Mouse (Mus musculus): ENCODE measurements around the gene Dcaf11. TPM values are rescaled to one million over a fixed set of nuclear protein-coding genes. Genes with fewer than 3 reads are reported as not detected.

Dcaf11 gene
- 83.2 TPM for total RNA-seq (2023)

DNA sequence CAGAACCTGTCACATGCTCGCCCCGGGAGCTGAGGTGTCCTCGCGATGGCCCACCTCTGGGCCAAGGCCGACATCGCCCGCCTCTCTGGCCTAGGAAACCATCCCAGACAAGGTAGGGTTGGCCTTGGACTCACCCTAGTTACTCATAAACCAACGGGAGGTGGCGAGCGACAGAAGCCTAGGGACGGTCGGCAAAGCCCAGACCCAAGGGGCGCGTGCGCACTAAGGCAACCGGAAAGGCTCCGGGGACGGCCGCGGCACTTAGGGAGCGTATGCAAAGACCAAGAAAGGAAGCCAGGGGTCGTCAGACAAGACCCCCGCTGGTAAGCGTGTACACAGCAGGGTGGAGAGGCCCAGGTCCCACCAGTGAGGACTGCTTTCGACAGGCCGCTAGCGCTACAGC lies at the start of gene Dcaf11:
Gene Dcaf11, plus strand, starts transcription at position 208 of the 403 bp plus-strand sequence.

DNA sequence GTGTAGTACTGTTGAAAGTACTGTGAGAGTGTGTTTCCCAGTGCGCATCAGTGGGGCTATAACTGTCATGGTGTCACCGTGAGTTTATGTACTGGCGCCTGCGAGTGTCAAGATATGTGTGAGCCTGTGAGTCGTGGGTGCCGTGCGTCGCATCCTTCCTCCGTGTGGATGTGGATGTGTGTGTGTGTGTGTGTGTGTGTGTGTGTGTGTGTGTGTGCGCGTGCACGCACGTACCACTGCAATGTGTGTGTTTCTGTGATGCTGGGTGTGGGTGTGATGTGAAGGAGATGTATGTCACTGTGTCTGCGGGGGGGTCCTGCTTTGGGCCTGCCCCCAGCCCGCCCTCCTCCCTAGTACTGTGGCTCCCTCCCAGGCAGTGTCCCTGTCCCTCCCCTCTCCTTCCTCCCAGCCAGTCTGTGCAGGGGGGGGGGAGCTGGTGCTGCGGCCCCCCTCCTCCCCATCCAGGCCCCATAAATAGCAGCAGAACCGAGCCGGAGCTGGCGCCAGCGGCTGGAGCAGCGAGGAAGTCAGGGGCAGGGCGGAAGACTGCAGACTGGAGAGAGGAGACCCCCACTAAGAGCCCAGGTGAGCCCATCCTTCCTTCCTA lies 49.6 kb upstream of the Dcaf11 start, which contains the start of gene Cpne6:
Gene Cpne6, plus strand, starts transcription at position 321 of the 607 bp plus-strand sequence.

DNA sequence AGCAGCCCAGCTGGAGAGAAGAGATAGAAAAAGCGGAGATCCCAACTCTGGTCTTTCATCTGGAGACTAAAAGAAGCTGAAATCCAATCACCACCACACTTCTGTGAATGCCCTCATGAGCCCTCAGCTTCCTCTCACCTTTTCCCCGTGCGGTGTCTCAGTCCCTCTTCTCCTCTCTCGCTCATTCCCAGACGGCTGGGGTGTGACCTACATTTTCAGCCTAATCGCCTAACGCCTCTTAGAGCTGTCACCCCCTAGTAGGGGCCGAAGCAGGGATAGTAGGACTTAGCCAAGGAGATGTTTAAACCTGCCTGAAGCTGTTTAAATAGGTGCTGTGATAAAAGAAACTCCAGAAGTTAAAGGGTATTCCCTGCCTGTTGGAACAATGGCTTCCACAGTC lies 35.0 kb upstream of the Dcaf11 start, which contains the start of gene Nrl:
Gene Nrl, minus strand, starts transcription at position 197 of the 400 bp plus-strand sequence.

DNA sequence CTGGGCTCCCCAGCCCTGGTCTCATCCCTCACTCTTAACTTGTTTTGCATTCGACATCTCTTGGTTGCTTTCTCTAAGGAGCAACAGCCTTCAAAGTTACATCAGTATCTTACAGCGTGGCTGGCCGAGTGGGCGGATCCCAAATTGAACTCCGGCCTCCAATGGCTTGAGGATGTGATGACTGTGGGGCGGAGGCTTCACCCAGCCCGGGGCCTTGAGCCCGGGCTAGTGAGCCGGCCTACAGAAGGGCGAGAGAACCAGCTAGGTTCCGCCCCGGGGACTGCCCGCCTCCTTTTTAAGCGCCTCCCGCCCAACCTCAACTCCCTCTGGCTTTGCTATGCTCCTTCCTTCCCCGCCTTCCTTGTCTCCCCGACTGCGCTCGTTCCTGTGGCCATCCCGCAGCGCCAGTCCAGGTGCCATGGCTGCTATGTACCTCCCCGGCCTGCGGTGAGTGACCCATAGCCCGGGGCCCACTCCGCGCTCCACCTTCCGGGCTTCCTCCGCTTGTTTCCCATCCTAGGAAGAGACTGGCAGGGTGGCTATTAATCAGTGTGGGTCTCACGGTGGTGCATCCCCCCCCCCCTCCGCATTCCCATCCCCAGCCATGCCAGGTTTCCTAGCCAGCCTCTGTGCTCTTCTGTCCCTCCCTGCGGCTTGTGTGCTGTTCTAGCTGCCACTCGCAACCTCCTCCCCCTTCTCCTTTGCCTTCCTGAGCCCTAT lies 19.6 kb upstream of the Dcaf11 start, which contains the start of gene Pck2:
Gene Pck2, plus strand, starts transcription at position 200 of the 720 bp plus-strand sequence.

DNA sequence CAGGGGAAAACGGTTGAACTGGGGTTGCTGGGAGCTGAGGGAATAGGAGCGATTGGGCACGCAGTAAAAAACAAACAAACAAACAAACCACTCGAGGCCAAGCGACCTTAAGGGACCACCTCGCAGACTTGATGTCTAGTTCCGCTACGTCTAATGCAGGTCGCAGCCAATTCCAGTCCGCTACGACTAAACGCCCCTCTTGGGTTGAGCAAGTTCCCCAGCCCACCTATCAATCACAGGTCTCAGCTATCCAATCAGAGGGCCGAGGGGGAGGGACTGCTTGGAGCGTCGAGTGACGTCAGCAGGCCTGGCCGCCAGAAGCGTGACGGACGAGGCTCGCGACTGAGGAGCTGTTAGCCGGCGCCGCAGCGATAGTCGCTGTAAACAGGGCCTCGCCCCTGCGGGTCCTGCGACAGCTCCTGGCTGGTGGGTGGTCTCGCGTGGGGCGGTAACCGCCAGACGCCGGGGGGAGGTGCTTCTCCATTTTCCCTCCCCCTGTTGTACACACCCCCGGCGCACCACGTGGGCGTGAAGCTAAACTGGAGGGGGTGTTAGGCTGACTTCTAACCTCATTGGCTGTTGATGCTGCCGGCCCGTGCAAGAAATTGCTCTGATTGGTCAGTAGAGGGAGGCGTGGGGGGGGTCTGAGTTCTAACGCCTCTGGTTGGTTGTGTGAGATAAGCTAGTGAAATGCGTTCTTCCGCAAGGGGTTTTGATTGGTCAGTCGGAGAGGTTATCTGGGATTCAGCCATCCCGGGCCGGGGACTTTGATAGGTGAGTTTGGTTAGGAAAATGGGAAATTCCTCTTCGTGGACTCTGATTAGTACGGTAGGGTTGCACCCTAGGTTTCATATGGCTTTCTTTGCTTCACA lies 632 bp downstream of the Dcaf11 start, which contains the start of gene A730061H03Rik:
Gene A730061H03Rik, minus strand, starts transcription at position 205 of the 872 bp plus-strand sequence.

DNA sequence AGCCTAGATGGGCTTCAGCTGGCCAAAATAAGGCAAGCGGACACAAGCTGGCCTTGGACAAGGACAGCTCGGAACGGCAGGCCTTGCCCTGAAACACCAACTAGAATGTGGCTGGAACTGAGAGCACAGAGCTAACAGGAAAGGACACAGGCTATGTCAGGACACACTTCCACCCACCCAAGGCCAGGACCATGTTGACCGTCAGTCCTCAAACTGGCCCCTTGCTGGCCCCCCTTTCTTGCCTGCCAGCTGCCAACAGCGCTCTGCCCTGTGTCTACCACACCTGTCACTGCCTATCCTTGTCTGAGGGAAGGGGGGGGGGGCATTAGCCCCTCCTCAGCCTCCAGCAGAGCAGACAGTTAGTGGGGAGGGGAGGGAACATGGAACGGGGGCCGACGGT lies 15.5 kb downstream of the Dcaf11 start, which contains the start of gene Fitm1:
Gene Fitm1, plus strand, starts transcription at position 316 of the 400 bp plus-strand sequence.

DNA sequence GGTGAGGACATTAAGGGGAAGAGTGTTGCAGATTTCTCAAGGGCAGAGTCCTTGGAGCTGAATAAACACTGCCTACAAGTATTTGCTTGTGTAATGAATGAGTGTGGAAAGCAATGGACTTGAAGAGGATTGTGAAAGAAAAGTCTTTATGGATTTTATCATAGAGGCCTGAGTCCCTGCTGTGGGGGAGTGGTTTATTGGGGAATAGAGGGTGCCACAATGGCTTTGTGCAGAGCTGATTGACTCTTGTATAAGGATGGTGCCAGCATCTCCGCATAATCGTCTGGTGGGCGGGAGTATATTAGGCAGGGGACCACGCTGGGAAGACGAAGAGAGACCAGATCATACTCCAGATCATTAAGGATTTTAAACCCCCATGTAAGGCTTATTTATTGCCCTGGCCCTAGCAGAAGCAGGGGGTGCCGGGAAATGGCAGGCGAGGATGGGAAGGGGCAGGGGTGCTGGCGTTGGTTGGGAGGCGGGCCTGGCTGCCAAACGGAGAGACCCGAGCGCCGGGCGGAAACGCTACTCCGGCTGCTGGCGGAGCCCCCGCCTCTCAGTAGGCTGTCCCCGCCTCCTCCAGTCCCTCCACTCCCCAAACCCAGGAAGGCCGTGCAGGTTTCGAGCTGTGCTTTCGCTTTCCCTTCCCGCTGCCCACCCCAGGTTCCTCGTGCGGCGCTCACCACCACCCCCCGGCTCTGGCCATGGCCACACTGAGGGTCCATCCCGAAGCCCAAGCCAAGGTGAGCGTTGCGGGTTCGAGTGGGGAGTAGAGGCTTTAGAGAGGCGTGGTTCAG lies 18.3 kb downstream of the Dcaf11 start, which contains the start of gene Psme1:
Gene Psme1, plus strand, starts transcription at position 253 of the 797 bp plus-strand sequence.

DNA sequence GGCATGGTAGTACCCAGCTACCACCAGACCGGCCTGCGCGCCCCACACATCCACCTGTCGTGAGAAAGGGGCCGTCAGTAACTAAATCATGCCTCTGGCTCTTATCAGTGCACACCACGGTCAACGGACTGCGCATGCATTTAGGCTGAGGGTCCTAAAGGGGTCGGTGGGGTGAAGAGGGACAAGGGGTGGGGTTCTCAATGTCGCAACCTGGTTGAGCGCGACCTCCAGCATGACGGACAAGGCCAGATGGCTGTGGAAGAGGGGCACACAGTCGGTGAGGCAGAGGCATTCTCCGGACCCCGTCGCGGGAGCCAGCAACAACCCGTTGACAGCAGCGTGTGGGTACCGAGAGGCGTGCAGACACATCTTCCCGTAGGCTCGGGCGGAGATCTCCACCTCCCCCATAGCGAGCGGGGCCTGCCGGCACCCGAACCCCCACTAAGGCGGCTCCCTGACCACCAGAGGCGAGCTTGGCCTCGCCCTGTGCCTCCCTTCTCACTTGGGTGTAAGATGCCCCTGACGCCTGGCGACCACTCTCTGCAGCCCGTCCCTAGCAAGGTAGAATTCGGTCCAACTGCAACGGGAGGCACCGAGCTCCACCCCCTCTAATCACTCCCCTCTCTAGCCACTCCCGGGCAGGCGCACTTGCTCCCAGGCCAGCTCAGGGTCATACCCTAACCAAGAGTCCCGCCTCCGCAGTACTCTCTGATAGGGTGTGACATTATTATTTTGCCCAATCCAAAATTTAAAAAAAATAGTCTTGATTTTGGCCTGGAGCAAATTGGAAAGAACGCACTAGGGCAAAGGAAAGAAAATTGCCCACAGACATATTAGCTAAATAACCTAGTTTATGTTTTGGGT lies 25.1 kb downstream of the Dcaf11 start, which contains the start of gene Emc9:
Gene Emc9, minus strand, starts transcription at position 601 of the 864 bp plus-strand sequence.

DNA sequence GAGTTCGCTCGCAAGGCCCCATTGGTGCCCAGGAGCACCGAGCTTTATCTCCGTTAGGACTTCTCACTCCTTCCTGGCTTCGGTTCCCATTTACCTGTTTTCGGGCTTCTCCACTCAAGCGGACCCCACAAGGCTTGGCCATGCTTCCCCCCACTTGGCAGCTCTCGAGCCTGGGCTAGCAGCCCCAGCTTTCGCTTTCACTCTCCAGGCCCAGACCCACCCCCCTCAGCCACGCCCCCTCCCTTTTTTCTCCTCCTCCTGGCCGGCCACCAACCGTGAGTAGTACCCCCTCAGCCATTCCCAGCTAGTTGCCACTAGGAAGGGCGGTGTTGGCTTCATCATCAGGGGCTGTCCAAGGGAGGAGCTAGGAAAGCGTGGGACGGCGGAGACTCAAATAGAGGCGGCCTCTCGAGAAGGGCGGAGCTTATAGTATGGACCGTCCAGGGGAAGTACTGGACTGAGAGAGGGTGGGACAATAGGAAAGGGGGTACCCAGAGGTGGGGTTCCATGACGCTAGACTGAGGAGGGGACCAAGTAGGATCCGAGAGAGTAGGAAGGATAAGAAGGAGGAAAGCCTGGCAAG lies 31.0 kb downstream of the Dcaf11 start, which contains the start of gene Psme2:
Gene Psme2, minus strand, starts transcription at position 366 of the 583 bp plus-strand sequence.

DNA sequence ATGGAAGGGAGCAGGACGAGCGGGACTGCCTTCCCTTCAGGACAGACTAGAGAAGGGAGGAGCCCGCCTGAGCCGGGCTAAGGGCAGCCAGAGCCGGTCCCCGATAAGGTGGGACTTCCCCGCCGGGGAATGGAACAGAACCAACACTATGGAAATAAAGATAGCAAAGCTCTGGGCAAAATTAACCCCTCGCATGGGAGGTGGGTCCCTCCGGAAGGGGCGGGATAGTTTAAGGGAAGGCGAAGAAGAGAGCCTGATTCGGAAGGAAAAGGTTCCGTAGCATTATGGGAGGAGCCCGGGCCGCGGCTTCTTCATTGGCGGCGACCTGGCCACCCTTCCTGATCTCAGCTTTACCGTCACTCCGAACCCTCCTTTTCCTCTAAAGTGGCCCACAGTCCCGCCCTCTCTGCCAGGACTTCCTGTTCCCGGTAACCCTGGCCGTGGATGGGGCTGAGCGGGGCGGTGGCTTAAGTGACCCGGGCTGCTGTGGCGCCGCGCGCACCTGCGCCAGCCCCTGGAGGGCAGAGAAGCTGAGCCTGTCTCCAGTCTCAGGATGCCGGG lies 31.6 kb downstream of the Dcaf11 start, which contains the start of gene Rnf31:
Gene Rnf31, plus strand, starts transcription at position 378 of the 561 bp plus-strand sequence.

DNA sequence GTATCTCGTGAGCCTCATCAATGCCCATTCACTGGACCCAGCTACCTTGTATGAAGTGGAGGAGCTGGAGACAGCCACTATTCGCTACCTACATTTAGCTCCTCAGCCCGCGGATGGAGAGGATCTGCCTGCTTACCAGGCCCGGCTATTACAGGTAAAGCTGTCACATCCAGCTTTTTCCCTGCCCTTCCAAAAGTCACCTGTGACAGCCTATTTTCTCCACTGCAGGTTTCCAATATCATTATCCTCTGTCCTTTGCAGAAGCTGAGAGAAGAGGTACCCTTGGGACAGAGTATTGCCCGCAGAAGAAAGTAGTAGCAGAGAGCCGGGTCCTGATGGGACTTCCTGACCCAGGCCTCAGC lies 43.4 kb downstream of the Dcaf11 start, which contains the start of gene Irf9:
Gene Irf9, plus strand, starts transcription at position 301 of the 362 bp plus-strand sequence.

DNA sequence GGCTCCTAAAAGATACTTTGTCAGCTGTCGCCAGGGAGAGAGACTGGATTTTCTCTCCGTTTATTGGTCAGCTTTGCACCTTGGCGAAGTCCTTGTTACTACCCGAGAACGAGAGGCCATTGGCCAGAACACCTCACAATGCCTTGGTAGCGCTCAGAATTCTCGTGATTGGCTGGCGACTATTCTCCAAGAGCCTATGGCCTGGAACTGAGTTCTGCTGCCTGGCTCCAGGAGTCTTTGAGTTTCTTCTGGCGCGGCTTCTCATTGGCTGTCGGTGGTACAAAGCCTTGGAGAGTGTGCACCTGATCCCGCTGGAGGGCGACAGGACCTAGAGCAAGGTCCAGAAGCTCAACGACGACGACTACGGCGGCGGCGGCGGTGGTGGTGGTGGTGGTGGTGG lies 58.0 kb downstream of the Dcaf11 start, which contains the start of gene Rec8:
Gene Rec8, plus strand, starts transcription at position 216 of the 400 bp plus-strand sequence.

Other genes starting within 250 kb of the Dcaf11 start
- 19.3 TPM for gene Dhrs4, start 81.2 kb upstream of the Dcaf11 start, total RNA-seq (2023)
- 1.2 TPM for gene Carmil3, start 69.4 kb upstream of the Dcaf11 start, total RNA-seq (2023)
- gene Cpne6, start 49.6 kb upstream of the Dcaf11 start, total RNA-seq (2023): not detected
- not detected for gene Nrl, start 35.0 kb upstream of the Dcaf11 start, total RNA-seq (2023)
- gene Pck2, start 19.7 kb upstream of the Dcaf11 start, total RNA-seq (2023): 16.6 TPM
- gene A730061H03Rik, start 400 bp downstream of the Dcaf11 start, total RNA-seq (2023): 5.8 TPM
- gene Fitm1, start 15.6 kb downstream of the Dcaf11 start, total RNA-seq (2023): not detected
- gene Psme1, start 18.1 kb downstream of the Dcaf11 start, total RNA-seq (2023): 254 TPM
- 10.6 TPM for gene Emc9, start 25.3 kb downstream of the Dcaf11 start, total RNA-seq (2023)
- gene Psme2, start 31.1 kb downstream of the Dcaf11 start, total RNA-seq (2023): 367 TPM
- 55.8 TPM for gene Rnf31, start 31.7 kb downstream of the Dcaf11 start, total RNA-seq (2023)
- 97.6 TPM for gene Irf9, start 43.6 kb downstream of the Dcaf11 start, total RNA-seq (2023)
- 1.8 TPM for gene Rec8, start 58.0 kb downstream of the Dcaf11 start, total RNA-seq (2023)
- gene Ipo4, start 76.0 kb downstream of the Dcaf11 start, total RNA-seq (2023): 63.6 TPM
- 2.5 TPM for gene Gm49378, start 77.9 kb downstream of the Dcaf11 start, total RNA-seq (2023)
- 41.9 TPM for gene Tm9sf1, start 83.8 kb downstream of the Dcaf11 start, total RNA-seq (2023)
- 2.6 TPM for gene Tssk4, start 90.2 kb downstream of the Dcaf11 start, total RNA-seq (2023)
- 34.6 TPM for gene Mdp1, start 100.5 kb downstream of the Dcaf11 start, total RNA-seq (2023)
- 17.4 TPM for gene Gmpr2, start 111.9 kb downstream of the Dcaf11 start, total RNA-seq (2023)
- gene Nedd8, start 112.1 kb downstream of the Dcaf11 start, total RNA-seq (2023): 119 TPM
- 117 TPM for gene Tinf2, start 121.8 kb downstream of the Dcaf11 start, total RNA-seq (2023)
- gene Tgm1, start 153.9 kb downstream of the Dcaf11 start, total RNA-seq (2023): 2.0 TPM
- gene Rabggta, start 162.3 kb downstream of the Dcaf11 start, total RNA-seq (2023): 84.1 TPM
- 16.3 TPM for gene Dhrs1, start 185.7 kb downstream of the Dcaf11 start, total RNA-seq (2023)
- 28.8 TPM for gene Nop9, start 185.7 kb downstream of the Dcaf11 start, total RNA-seq (2023)
- gene Cideb, start 198.5 kb downstream of the Dcaf11 start, total RNA-seq (2023): not detected
- not detected for gene Ltb4r2, start 201.4 kb downstream of the Dcaf11 start, total RNA-seq (2023)
- not detected for gene Ltb4r1, start 206.0 kb downstream of the Dcaf11 start, total RNA-seq (2023)
- not detected for gene Adcy4, start 224.1 kb downstream of the Dcaf11 start, total RNA-seq (2023)
- gene Ripk3, start 228.9 kb downstream of the Dcaf11 start, total RNA-seq (2023): 56.5 TPM